8 mouse cellular contexts compared by ENCODE assay signal in the genomic region with DNA sequence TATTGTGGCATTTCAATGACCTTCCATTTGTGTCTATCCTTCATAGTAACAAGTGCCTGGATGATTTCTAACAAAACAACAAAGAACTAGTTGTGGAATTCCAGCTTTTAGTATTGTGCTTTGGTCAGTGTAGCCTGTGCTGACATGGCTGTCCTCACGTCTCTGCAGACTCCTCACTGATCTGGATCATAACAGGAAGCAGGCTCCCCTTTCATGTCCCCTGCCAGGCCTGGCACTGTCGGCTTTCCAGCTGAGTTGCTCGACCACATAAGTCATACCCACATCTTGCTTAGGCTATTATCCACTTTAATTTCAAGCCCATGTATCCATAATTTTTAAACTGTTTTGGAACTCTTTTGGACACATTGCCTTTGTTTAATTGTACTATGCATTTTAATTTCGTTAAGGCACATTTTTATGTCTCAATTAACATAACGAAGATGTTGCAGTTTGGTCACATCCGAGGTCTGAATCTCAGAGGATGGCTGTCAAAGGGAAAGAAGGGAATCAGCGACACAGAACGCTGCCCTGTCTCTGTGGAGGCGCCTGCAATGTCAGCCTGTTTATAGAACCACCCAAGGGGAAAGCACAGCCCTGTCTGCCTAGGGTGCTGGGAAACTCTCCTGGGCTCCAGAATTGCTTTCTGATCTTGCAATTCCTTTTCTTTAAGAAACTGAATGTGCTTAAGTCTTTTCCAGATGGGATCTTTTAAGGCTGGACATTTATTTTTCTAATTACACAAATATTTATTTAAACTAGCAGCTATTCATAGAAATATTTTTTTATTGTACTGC.
DNase-seq lines count a peak whose midpoint lies in the region; ATAC-seq lines count a peak whose summit lies in the region.

No protein-coding gene starts in this region.

- H3K27ac ChIP-seq in heart, embryonic 11.5 days (ENCODE audit: low read depth, low read length), result no peak overlapping the region
- H3K27ac ChIP-seq in embryonic facial prominence, embryonic 10.5 days (replicated peaks), result no peak overlapping the region

- H3K36me3 ChIP-seq in heart, embryonic 11.5 days (ENCODE audit: control insufficient read depth, insufficient read depth, low read length), result no peaks in the 10 kb centered on the region
- no peaks in the 10 kb centered on the region for H3K36me3 ChIP-seq in embryonic facial prominence, embryonic 10.5 days (replicated peaks)

- H3K4me2 ChIP-seq in heart, embryonic 11.5 days, result no peak overlapping the region

- no peak overlapping the region for H3K9ac ChIP-seq in heart, embryonic 11.5 days (ENCODE audit: low read depth, low read length)

- H3K27me3 ChIP-seq in heart, embryonic 11.5 days (ENCODE audit: control insufficient read depth, insufficient read depth, low read length), result no peaks in the 10 kb centered on the region
- H3K27me3 ChIP-seq in embryonic facial prominence, embryonic 10.5 days (replicated peaks; ENCODE audit: low read depth, poor library complexity, severe bottlenecking), result no peaks in the 10 kb centered on the region

- no peaks in the 10 kb centered on the region for H3K4me1 ChIP-seq in heart, embryonic 11.5 days (ENCODE audit: control insufficient read depth, insufficient read depth, low read length)
- H3K4me1 ChIP-seq in embryonic facial prominence, embryonic 10.5 days, result peaks cover 7% of the 10 kb centered on the region

- no peak overlapping the region for H3K4me3 ChIP-seq in heart, embryonic 11.5 days (ENCODE audit: low read depth, low read length)
- no peak overlapping the region for H3K4me3 ChIP-seq in embryonic facial prominence, embryonic 10.5 days

- no peak for DNase-seq in heart, adult 9 months (ENCODE audit: low spot score in 2 of 2)
- DNase-seq in brain, adult 2 months (ENCODE audit: low read depth, low spot score), result peak; percentile 27
- peak; percentile 22 for DNase-seq in embryonic facial prominence, embryonic 10.5 days (ENCODE audit: low spot score)
- DNase-seq in mesoderm, embryonic 11.5 days (ENCODE audit: low read depth, low spot score), result peak; percentile 23
- no peak for DNase-seq in right cerebral cortex, postnatal 14 days
- no peak for DNase-seq in spleen, postnatal 4 days (ENCODE audit: low spot score in 2 of 2)

- 23% methylated on average over 9 of the region's 9 CpGs for WGBS in heart, embryonic 11.5 days (ENCODE audit: insufficient replicate concordance)
- WGBS in embryonic facial prominence, embryonic 10.5 days, result 38% methylated on average over 9 of the region's 9 CpGs

- no peaks in the 10 kb centered on the region for H3K9me3 ChIP-seq in heart, embryonic 11.5 days (replicated peaks; ENCODE audit: control insufficient read depth, low read length)
- no peaks in the 10 kb centered on the region for H3K9me3 ChIP-seq in embryonic facial prominence, embryonic 10.5 days

- ATAC-seq in heart, embryonic 11.5 days (replicated peaks; ENCODE audit: insufficient number of reproducible peaks, low FRiP score, low TSS enrichment), result 0 out of 2 replicates have a peak, but pooled peaks have one; percentile 39
- no peak for ATAC-seq in CD4-positive, CD25-positive, alpha-beta regulatory T cell, adult 4 months

Comparison
In these comparisons a context has a peak if more than half of its experiments do, and no peak if none do; other contexts are left out.
1. DNase-seq: peak in brain, adult 2 months (single experiment), embryonic facial prominence, embryonic 10.5 days (single experiment) and mesoderm, embryonic 11.5 days (single experiment); none in heart, adult 9 months (0 of 2), right cerebral cortex, postnatal 14 days (single experiment) and spleen, postnatal 4 days (0 of 2).